Mouse (Mus musculus) spleen, adult 2 months (tissue): ENCODE data around the gene Zp3.

Experiments used
- CTCF ChIP-seq: fragments of 200-500 bp; IDR thresholded peaks from 2 replicates; pipeline ENCODE4 v1.5.1; 2011; ENCODE audit warnings: mild to moderate bottlenecking, inconsistent platforms; ENCODE audit not compliant: insufficient read depth, insufficient read length, insufficient replicate concordance; ENCODE audit errors: extremely low read depth
- POLR2A ChIP-seq: fragments of 200-500 bp; IDR thresholded peaks from 2 replicates; pipeline ENCODE4 v1.6.1; 2011; ENCODE audit warnings: low read depth, low read length, inconsistent platforms

GRCm38 (mm10) chr5:135931526-135931925, 48.4 kb upstream of the Zp3 start:
- no peak for TF ChIP-seq CTCF
- TF ChIP-seq POLR2A = no peak
